In genomic region chr14:41263296-41263695, GRCm38 (mm10) we compare ENCODE assay signal across 14 mouse cellular contexts. TPM values are rescaled to one million over a fixed set of nuclear protein-coding genes. Genes with fewer than 3 reads are reported as not detected.
A peak's percentile ranks its signal among the peaks of the same experiment; 100 is the strongest.
DNase-seq lines count a peak whose midpoint lies in the region; ATAC-seq and TF ChIP-seq lines count a peak whose summit lies in the region.
"Not testable (repeated sequence)": the region's sequence is repeated elsewhere in the genome, so short reads cannot be mapped to it uniquely, and the experiment has no call there.
"Had no signal": no experiment of that assay in that cellular context is flagged by ENCODE, and none has a peak within 500 bp of the region (broad histone marks: within the 10 kb centered on the region; RNA-seq: fewer than 3 reads in every experiment).

No protein-coding gene starts in this region.

- not testable (repeated sequence) for H3K4me2 ChIP-seq in liver, postnatal 0 days (ENCODE audit: low read depth, low read length)

- H3K9ac ChIP-seq in liver, postnatal 0 days (replicated peaks), result not testable (repeated sequence)

- not testable (repeated sequence) for H3K9me3 ChIP-seq in liver, postnatal 0 days (ENCODE audit: low read length)

- 35% methylated on average over 4 of the region's 4 CpGs for WGBS in liver, postnatal 0 days (ENCODE audit: insufficient replicate concordance)

- H3K36me3 ChIP-seq in liver, postnatal 0 days (replicated peaks; ENCODE audit: insufficient read depth, low read length), result not testable (repeated sequence)

- H3K27ac ChIP-seq in liver, postnatal 0 days (ENCODE audit: low read depth), result not testable (repeated sequence)

- H3K4me3 ChIP-seq in liver, postnatal 0 days (ENCODE audit: low read depth, low read length), result not testable (repeated sequence)

- not testable (repeated sequence) for H3K4me1 ChIP-seq in liver, postnatal 0 days (ENCODE audit: insufficient read depth)

- ATAC-seq in liver, postnatal 0 days, result not testable (repeated sequence)

- peak; percentile 66 for DNase-seq in adrenal gland, postnatal 14 days
- peak; percentile 24 to 71 for DNase-seq in frontal cortex, postnatal 14 days (ENCODE audit: low spot score in 2 of 2)
- peak; percentile 70 for DNase-seq in heart, postnatal 4 days
- peak; percentile 34 to 86 for DNase-seq in kidney, postnatal 36 days
- peak; percentile 25 to 32 for DNase-seq in layer of hippocampus, postnatal 36 days
- not testable (repeated sequence) for DNase-seq in liver, postnatal 0 days
- DNase-seq in right cerebral cortex, adult 2 months (ENCODE audit: low spot score in 2 of 2), result peak; percentile 84 to 89
- peak; percentile 11 for DNase-seq in thymus, postnatal 25 days

- TF ChIP-seq CTCF in liver, postnatal 0 days (IDR thresholded peaks at IDR 0.05; ENCODE audit: low read depth), result peak; percentile 20

- TF ChIP-seq EP300 in liver, postnatal 0 days (IDR thresholded peaks at IDR 0.05; ENCODE audit: low read depth), result not testable (repeated sequence)

- not testable (repeated sequence) for H3K27me3 ChIP-seq in liver, postnatal 0 days (ENCODE audit: insufficient read depth, low read length)

RNA-seq across cellular contexts. Expression of gene Gm2832, which starts 15.3 kb away (rescaled TPM):
- total RNA-seq in adrenal gland, postnatal 14 days (2021), result not detected in 2 replicates
- total RNA-seq in heart, postnatal 4 days (2021), result not detected
- not detected for total RNA-seq in layer of hippocampus, postnatal 36 days (2021)
- polyA plus RNA-seq in liver, postnatal 0 days (2015; fragmentation: Nextera tagmentation; extraction: Ambion mirVana), result not detected in 2 replicates
- total RNA-seq: G1E; gastrocnemius, adult 8-10 months had no signal
- polyA plus RNA-seq: C2C12; forebrain, embryonic 11.5 days; G1E; heart, embryonic 13.5 days; midbrain, embryonic 12.5 days had no signal
